Mouse (Mus musculus): ENCODE data around the gene Cmc4.

Cmc4 gene

GRCm38 (mm10) chrX:75415936-75416785, at the start of gene Cmc4, which contains the start of the genes Mtcp1 and Brcc3:
Gene Cmc4 (minus strand): TSS chrX:75416584.
Gene Mtcp1 (minus strand): TSS chrX:75416588.
Gene Brcc3 (plus strand): TSS chrX:75416628.
- peak; percentile 82 to 84 for DNase-seq (ENCODE audit: low spot score in 2 of 2)

DNA sequence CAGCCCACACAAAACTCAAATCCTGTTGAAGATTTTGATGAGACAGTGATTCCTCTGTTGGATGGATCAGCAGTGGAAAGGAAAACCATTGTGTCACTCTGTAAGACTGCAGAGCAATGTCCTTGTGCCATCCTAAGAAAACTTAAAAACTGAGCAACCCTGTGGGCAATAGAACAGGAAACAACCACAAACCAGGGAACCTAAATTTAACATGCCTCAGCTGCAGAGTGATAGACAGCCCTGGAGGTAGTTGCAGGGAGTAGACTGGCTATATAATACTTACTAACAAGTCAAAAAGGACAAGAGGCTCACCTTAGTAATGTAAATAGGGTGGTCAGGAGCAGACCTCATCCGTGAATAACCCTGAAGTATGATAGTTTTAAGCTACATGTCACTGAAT, 38.2 kb upstream of the Cmc4 start:
- DNase-seq (ENCODE audit: low spot score in 2 of 2): no peak

- no peak for DNase-seq (ENCODE audit: low spot score in 2 of 2)
These were observed 6.7 kb downstream of the Cmc4 start for GRCm38 (mm10) chrX:75409711-75410110.

DNA sequence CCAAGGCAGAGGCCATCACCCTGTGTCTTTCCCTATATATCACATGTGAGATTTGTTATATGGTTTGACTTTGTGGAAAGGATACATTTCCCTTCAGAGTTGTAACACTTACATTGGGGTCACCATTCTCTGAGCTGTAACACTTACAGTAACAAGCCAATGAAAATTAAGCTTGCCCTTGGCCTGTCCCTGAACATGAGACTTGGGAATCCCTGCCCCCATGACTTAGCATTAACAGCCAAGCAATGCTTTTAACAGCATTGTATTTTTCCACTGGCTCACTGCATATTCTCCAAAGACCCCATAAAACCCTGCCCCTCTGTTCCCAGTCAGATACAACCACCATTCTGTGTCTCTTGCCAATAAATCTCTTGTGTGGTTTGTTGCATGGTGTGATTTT, 13.0 kb downstream of the Cmc4 start:
- DNase-seq (ENCODE audit: low spot score in 2 of 2): no peak

- no peak for DNase-seq (ENCODE audit: low spot score in 2 of 2)
These were observed 13.7 kb downstream of the Cmc4 start for GRCm38 (mm10) chrX:75402668-75403067.

DNA sequence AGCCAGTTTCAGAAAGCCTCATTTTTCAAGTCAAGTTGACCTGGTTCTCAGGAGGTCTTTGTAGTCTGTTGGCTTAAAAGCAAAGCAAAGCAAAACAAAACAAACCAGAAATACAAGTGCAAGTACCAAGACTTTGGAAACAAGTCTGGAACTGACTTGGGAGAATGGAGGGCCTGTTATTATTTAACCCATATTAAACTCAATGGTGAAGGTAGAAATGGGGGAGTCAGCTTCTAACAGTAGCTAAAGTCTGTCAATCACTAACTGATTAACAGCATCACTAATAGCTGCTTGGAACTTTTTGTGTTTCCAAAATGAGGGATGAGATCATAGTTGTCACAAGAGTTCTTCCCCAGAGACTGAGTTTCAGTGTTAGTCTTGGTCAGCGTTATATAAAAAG, 16.9 kb downstream of the Cmc4 start:
- DNase-seq (ENCODE audit: low spot score in 2 of 2): no peak

GRCm38 (mm10) chrX:75382195-75382771, 34.1 kb downstream of the Cmc4 start, which contains the start of the genes Fundc2 and F8:
Gene Fundc2 (plus strand): TSS chrX:75382399.
Gene F8 (minus strand): TSS chrX:75382615.
- peak; percentile 65 to 75 for DNase-seq (ENCODE audit: low spot score in 2 of 2)

DNA sequence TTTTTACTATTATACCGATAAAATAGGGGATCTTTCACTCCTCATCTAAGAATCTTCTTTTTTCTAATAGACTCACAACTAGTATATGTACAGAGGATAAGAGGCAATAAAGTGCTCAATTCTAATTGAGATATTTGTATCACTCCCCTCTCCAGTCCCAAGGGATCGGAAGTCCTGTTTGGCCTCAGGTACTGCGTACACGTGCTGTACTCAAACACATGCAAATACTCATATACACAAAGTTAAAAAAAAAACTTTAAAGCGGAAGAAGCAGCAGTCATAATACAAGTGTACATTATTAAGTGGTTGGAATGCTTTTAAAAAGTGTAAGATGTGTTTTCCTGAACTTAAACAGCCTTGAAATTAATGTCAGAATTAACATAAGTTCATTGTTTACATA, 34.7 kb downstream of the Cmc4 start:
- DNase-seq (ENCODE audit: low spot score in 2 of 2): no peak

- no peak for DNase-seq (ENCODE audit: low spot score in 2 of 2)
These were observed 35.2 kb downstream of the Cmc4 start for GRCm38 (mm10) chrX:75381176-75381575.

- DNase-seq (ENCODE audit: low spot score in 2 of 2): no peak
These were observed 39.6 kb downstream of the Cmc4 start for GRCm38 (mm10) chrX:75376815-75377214.

DNA sequence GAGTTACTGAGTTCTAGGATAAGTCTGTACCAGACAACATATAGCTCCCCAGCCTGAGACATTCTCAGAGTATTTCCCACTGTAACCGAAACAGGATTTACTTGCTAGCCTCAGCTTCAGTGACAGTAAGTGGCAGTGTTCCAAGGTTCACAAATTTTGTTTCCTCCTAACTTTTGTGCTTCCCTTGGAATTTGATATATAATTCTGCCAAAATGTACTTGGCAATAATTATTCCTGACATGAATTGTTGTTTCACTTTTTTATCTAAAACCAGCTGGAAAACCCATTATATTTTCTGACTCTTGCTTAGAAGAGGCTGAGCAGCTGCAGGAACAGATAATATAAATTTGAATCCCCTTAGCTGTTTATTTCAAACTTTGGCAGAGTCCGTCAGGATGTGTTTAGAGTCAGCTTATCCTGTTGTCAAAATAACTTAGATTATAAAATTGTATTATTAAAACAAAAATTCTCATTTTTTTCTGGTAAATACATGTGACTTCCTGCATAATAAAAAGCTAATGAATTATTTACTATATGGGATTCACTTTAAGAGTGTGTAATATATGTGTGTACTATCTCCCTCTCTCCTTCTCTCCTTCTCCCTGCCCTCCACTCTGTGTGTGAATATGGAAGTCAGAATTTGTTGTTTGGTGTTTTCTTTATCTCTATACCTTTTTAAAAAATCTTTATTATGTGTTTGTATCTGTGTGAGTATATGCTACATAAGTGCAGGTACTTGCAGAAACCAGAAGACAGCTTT, 43.5 kb downstream of the Cmc4 start:
- no peak for DNase-seq (ENCODE audit: low spot score in 2 of 2)

DNA sequence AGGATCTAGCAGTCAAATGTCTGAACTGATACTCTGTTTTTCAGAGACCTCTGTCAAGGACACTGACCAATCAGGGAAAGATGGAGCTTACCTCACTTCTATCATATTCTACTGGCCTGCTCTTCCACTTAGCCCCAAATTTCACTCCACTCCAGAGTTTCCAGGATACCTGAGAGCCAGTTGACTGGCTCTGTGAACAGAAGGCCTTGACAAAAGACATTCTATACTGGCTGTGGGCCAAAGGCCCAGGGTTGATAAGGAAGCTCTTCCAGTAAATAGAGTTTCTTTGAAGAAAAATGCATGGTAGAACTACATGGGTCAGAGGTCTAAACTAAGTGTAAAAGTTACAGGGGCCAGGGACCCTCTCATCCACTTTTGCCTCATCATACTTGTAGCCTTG, 46.2 kb downstream of the Cmc4 start:
- DNase-seq (ENCODE audit: low spot score in 2 of 2): no peak

Data from urinary bladder, postnatal 4 days (tissue).